Mouse (Mus musculus) stomach, postnatal 0 days (tissue): ENCODE measurements around the gene Rnasek.

Experiments used
- CTCF ChIP-seq: IDR thresholded peaks from 2 replicates; pipeline ENCODE4 v1.5.1; 2016; ENCODE audit warnings: antibody characterized with exemption, low read depth, mild to moderate bottlenecking, moderate library complexity
- EP300 ChIP-seq: optimal IDR thresholded peaks from 2 replicates; pipeline ENCODE3; 2016; ENCODE audit warnings: antibody characterized with exemption

- TF ChIP-seq CTCF = no peak
- no peak for TF ChIP-seq EP300
Measured at GRCm38 (mm10) chr11:70284757-70285156, 45.1 kb upstream of the Rnasek start.
